Mouse (Mus musculus) ZHBTc4 (cell line): ENCODE results near the gene Olfr1195.
"Not testable (repeated sequence)": the region's sequence is repeated elsewhere in the genome, so short reads cannot be mapped to it uniquely, and the experiment has no call there.

Experiments used
- DNase-seq: peaks from one replicate; pipeline ENCODE4 v3.0.0-alpha.2; 2011; ENCODE audit warnings: low read depth, low spot score

Gene Olfr1195

GRCm38 (mm10) chr2:88689087-88689486 is at the start of gene Olfr1195:
TSS of gene Olfr1195 (minus strand) at chr2:88689187.
- no peak for DNase-seq

- DNase-seq: no peak
These were observed 43.3 kb upstream of the Olfr1195 start, which contains the start of gene Olfr1197 for GRCm38 (mm10) chr2:88732266-88732665. TSS of gene Olfr1197 (minus strand) at chr2:88732366.

GRCm38 (mm10) chr2:88704497-88704896 is 15.5 kb upstream of the Olfr1195 start, which contains the start of gene Olfr1196:
TSS of gene Olfr1196 (minus strand) at chr2:88704597.
- DNase-seq: no peak

GRCm38 (mm10) chr2:88675328-88675727 is 13.7 kb downstream of the Olfr1195 start, which contains the start of gene Olfr1193:
TSS of gene Olfr1193 (plus strand) at chr2:88675628.
- DNase-seq: not testable (repeated sequence)

- DNase-seq: no peak
These were observed 40.8 kb downstream of the Olfr1195 start, which contains the start of gene Olfr1192-ps1 for GRCm38 (mm10) chr2:88648209-88648608. TSS of gene Olfr1192-ps1 (plus strand) at chr2:88648509.

GRCm38 (mm10) chr2:88640242-88640641 is 48.7 kb downstream of the Olfr1195 start, which contains the start of gene Olfr1191-ps1:
TSS of gene Olfr1191-ps1 (plus strand) at chr2:88640542.
- not testable (repeated sequence) for DNase-seq
